Mouse (Mus musculus) layer of hippocampus, adult 9-11 months (tissue): ENCODE measurements around the gene Nabp2.

Experiments
- DNase-seq: peaks from one replicate; pipeline ENCODE4 v3.0.0; 2022

Nabp2 gene

GRCm38 (mm10) chr10:128380565-128380964 lies 30.7 kb downstream of the Nabp2 start:
- DNase-seq: no peak

GRCm38 (mm10) chr10:128379260-128379659 lies 32.0 kb downstream of the Nabp2 start:
- DNase-seq: no peak

GRCm38 (mm10) chr10:128378462-128378861 lies 32.8 kb downstream of the Nabp2 start:
- no peak for DNase-seq

- no peak for DNase-seq
These were observed 33.3 kb downstream of the Nabp2 start for GRCm38 (mm10) chr10:128377940-128378448.

- no peak for DNase-seq
These were observed 33.9 kb downstream of the Nabp2 start for GRCm38 (mm10) chr10:128377222-128377939.

GRCm38 (mm10) chr10:128376455-128377211 lies 34.7 kb downstream of the Nabp2 start, which contains the start of gene Ankrd52:
Gene Ankrd52 (plus strand): TSS chr10:128377115.
- peak; percentile 71 for DNase-seq

- no peak for DNase-seq
These were observed 35.2 kb downstream of the Nabp2 start for GRCm38 (mm10) chr10:128376099-128376454.

GRCm38 (mm10) chr10:128374393-128374792 lies 36.9 kb downstream of the Nabp2 start:
- no peak for DNase-seq

- no peak for DNase-seq
These were observed 38.1 kb downstream of the Nabp2 start for GRCm38 (mm10) chr10:128372989-128373748.

GRCm38 (mm10) chr10:128372142-128372541 lies 39.1 kb downstream of the Nabp2 start:
- DNase-seq: no peak

GRCm38 (mm10) chr10:128370601-128371000 lies 40.7 kb downstream of the Nabp2 start:
- DNase-seq: no peak

GRCm38 (mm10) chr10:128370021-128370420 lies 41.3 kb downstream of the Nabp2 start:
- no peak for DNase-seq

- no peak for DNase-seq
These were observed 41.7 kb downstream of the Nabp2 start for GRCm38 (mm10) chr10:128369599-128369998.

- DNase-seq: no peak
These were observed 42.1 kb downstream of the Nabp2 start for GRCm38 (mm10) chr10:128369218-128369543.

- peak; percentile 96 for DNase-seq
These were observed 42.7 kb downstream of the Nabp2 start, which contains the start of gene Coq10a for GRCm38 (mm10) chr10:128368402-128369217. Gene Coq10a (minus strand): TSS chr10:128368997.

- DNase-seq: no peak
These were observed 43.3 kb downstream of the Nabp2 start for GRCm38 (mm10) chr10:128367899-128368401.

GRCm38 (mm10) chr10:128362568-128362967 lies 48.7 kb downstream of the Nabp2 start:
- DNase-seq: no peak

- no peak for DNase-seq
These were observed 49.5 kb downstream of the Nabp2 start for GRCm38 (mm10) chr10:128361836-128362235.

GRCm38 (mm10) chr10:128359226-128359625 lies 52.1 kb downstream of the Nabp2 start:
- no peak for DNase-seq

- DNase-seq: no peak
These were observed 52.5 kb downstream of the Nabp2 start for GRCm38 (mm10) chr10:128358796-128359195.
